20 mouse cellular contexts compared by ENCODE assay signal in genomic region chr14:56628336-56628735, GRCm38 (mm10). TPM values are rescaled to one million over a fixed set of nuclear protein-coding genes. Genes with fewer than 3 reads are reported as not detected.
A peak's percentile ranks its signal among the peaks of the same experiment; 100 is the strongest.
DNase-seq lines count a peak whose midpoint lies in the region; ATAC-seq and TF ChIP-seq lines count a peak whose summit lies in the region.
"Had no signal": no experiment of that assay in that cellular context is flagged by ENCODE, and none has a peak within 500 bp of the region (broad histone marks: within the 10 kb centered on the region; RNA-seq: fewer than 3 reads in every experiment).

No protein-coding gene starts in this region.

- H3K27ac ChIP-seq in forebrain, postnatal 0 days (ENCODE audit: low read depth, low read length) = no peak overlapping the region
- no peak overlapping the region for H3K27ac ChIP-seq in forebrain, embryonic 16.5 days (ENCODE audit: low read length)
- H3K27ac ChIP-seq: embryonic facial prominence, embryonic 12.5 days; hindbrain, embryonic 14.5 days; liver, embryonic 14.5 days; neural tube, embryonic 15.5 days had no signal

- ATAC-seq in forebrain, postnatal 0 days = peak; percentile 60
- ATAC-seq in forebrain, embryonic 16.5 days = no peak

- H3K4me3 ChIP-seq in forebrain, postnatal 0 days (ENCODE audit: low read depth, low read length) = no peak overlapping the region
- H3K4me3 ChIP-seq in forebrain, embryonic 16.5 days (replicated peaks; ENCODE audit: low read length) = no peak overlapping the region
- H3K4me3 ChIP-seq: embryonic facial prominence, embryonic 12.5 days; neural tube, embryonic 15.5 days had no signal

- 70% methylated on average over 3 of the region's 3 CpGs for WGBS in forebrain, postnatal 0 days
- 78% methylated on average over 3 of the region's 3 CpGs for WGBS in forebrain, embryonic 16.5 days

- H3K9me3 ChIP-seq in forebrain, postnatal 0 days (ENCODE audit: low read length) = no peaks in the 10 kb centered on the region
- no peaks in the 10 kb centered on the region for H3K9me3 ChIP-seq in forebrain, embryonic 16.5 days (ENCODE audit: control insufficient read depth, low read length)
- H3K9me3 ChIP-seq: embryonic facial prominence, embryonic 12.5 days; neural tube, embryonic 15.5 days had no signal

- DNase-seq in forebrain, postnatal 0 days = peak; percentile 70
- peak; percentile 14 to 19 for DNase-seq in frontal cortex, postnatal 14 days (ENCODE audit: low spot score in 2 of 2)
- peak; percentile 21 to 41 for DNase-seq in layer of hippocampus, postnatal 14 days (ENCODE audit: low spot score in 2 of 2)
- peak; percentile 29 for DNase-seq in right cerebral cortex, postnatal 25 days
- DNase-seq in gastrocnemius, adult 18-20 months (ENCODE audit: low spot score) = no peak
- no peak for DNase-seq in urinary bladder, postnatal 25 days (ENCODE audit: low spot score)
- no peak for DNase-seq in embryo, embryonic 10.5 days (ENCODE audit: low spot score)
- DNase-seq: adrenal gland, postnatal 36 days; gastrocnemius, postnatal 10 days; kidney, adult 11 months; kidney, postnatal 25 days; lung, postnatal 14 days; retina, postnatal 1 day; thymus, postnatal 14 days had no signal

- H3K36me3 ChIP-seq in forebrain, postnatal 0 days (ENCODE audit: insufficient read depth) = no peaks in the 10 kb centered on the region
- H3K36me3 ChIP-seq in forebrain, embryonic 16.5 days (ENCODE audit: control insufficient read depth, insufficient read depth) = no peaks in the 10 kb centered on the region
- H3K36me3 ChIP-seq: embryonic facial prominence, embryonic 12.5 days; neural tube, embryonic 15.5 days had no signal

- no peaks in the 10 kb centered on the region for H3K4me1 ChIP-seq in forebrain, postnatal 0 days (ENCODE audit: insufficient read depth)
- H3K4me1 ChIP-seq in forebrain, embryonic 16.5 days (replicated peaks; ENCODE audit: control insufficient read depth, insufficient read depth, low read length) = no peaks in the 10 kb centered on the region
- H3K4me1 ChIP-seq: embryonic facial prominence, embryonic 12.5 days; neural tube, embryonic 15.5 days had no signal

- no peak overlapping the region for H3K4me2 ChIP-seq in forebrain, postnatal 0 days (ENCODE audit: low read depth)
- no peak overlapping the region for H3K4me2 ChIP-seq in forebrain, embryonic 16.5 days (ENCODE audit: low read length)
- H3K4me2 ChIP-seq: embryonic facial prominence, embryonic 12.5 days; hindbrain, embryonic 14.5 days; neural tube, embryonic 15.5 days had no signal

- no peak overlapping the region for H3K9ac ChIP-seq in forebrain, postnatal 0 days
- H3K9ac ChIP-seq in forebrain, embryonic 16.5 days (replicated peaks; ENCODE audit: low read depth, low read length) = no peak overlapping the region
- H3K9ac ChIP-seq: embryonic facial prominence, embryonic 12.5 days; hindbrain, embryonic 14.5 days; liver, embryonic 14.5 days; neural tube, embryonic 15.5 days had no signal

- H3K27me3 ChIP-seq in forebrain, postnatal 0 days (ENCODE audit: insufficient read depth, low read length) = no peaks in the 10 kb centered on the region
- no peaks in the 10 kb centered on the region for H3K27me3 ChIP-seq in forebrain, embryonic 16.5 days (replicated peaks; ENCODE audit: control insufficient read depth, insufficient read depth, low read length)
- H3K27me3 ChIP-seq: CH12.LX; embryonic facial prominence, embryonic 12.5 days; neural tube, embryonic 15.5 days had no signal

- TF ChIP-seq CTCF in forebrain, postnatal 0 days (IDR thresholded peaks at IDR 0.05; ENCODE audit: low read depth) = no peak

RNA-seq across cellular contexts. Expression of gene Mphosph8, which starts 39.7 kb away (rescaled TPM):
- total RNA-seq in forebrain, postnatal 0 days (2014; rRNA removed) = 18.2 and 19.2 TPM in 2 replicates
- polyA plus RNA-seq in forebrain, postnatal 0 days (2015; fragmentation: Nextera tagmentation; extraction: Ambion mirVana) = 27.1 and 30.8 TPM in 2 replicates
- polyA plus RNA-seq in forebrain, embryonic 16.5 days (2015; fragmentation: Nextera tagmentation; extraction: Ambion mirVana) = 32.9 and 39.4 TPM in 2 replicates
- 10 to 100 TPM; 42.9 to 43.8 TPM for total RNA-seq in layer of hippocampus, postnatal 14 days (2021)
- 10 to 100 TPM; 12.3 to 14.4 TPM for total RNA-seq in gastrocnemius, adult 18-20 months (2021)

RNA-seq across cellular contexts. Expression of gene Parp4, which starts 52.9 kb away (rescaled TPM):
- 0.77 and 1.3 TPM in 2 replicates for total RNA-seq in forebrain, postnatal 0 days (2014; rRNA removed)
- polyA plus RNA-seq in forebrain, postnatal 0 days (2015; fragmentation: Nextera tagmentation; extraction: Ambion mirVana) = 0.60 and 0.80 TPM in 2 replicates
- 0.68 and 0.84 TPM in 2 replicates for polyA plus RNA-seq in forebrain, embryonic 16.5 days (2015; fragmentation: Nextera tagmentation; extraction: Ambion mirVana)
- total RNA-seq in layer of hippocampus, postnatal 14 days (2021) = 1 to 10 TPM; 4.7 to 5.3 TPM
- 10 to 100 TPM; 16.7 to 22.4 TPM for total RNA-seq in gastrocnemius, adult 18-20 months (2021)

RNA-seq across cellular contexts. Expression of gene Cenpj, which starts 53.1 kb away (rescaled TPM):
- total RNA-seq in forebrain, postnatal 0 days (2014; rRNA removed) = 5.3 and 6.2 TPM in 2 replicates
- polyA plus RNA-seq in forebrain, postnatal 0 days (2015; fragmentation: Nextera tagmentation; extraction: Ambion mirVana) = 4.4 and 4.8 TPM in 2 replicates
- 14.7 and 18.2 TPM in 2 replicates for polyA plus RNA-seq in forebrain, embryonic 16.5 days (2015; fragmentation: Nextera tagmentation; extraction: Ambion mirVana)
- total RNA-seq in layer of hippocampus, postnatal 14 days (2021) = 1 to 10 TPM; 3.1 to 3.7 TPM
- total RNA-seq in gastrocnemius, adult 18-20 months (2021) = 1 to 10 TPM; 1.5 to 2.4 TPM

Comparison
In these comparisons a context has a peak if more than half of its experiments do, and no peak if none do; other contexts are left out.
1. DNase-seq: peak in forebrain, postnatal 0 days (single experiment), frontal cortex, postnatal 14 days (2 of 2), layer of hippocampus, postnatal 14 days (2 of 2) and right cerebral cortex, postnatal 25 days (single experiment); none in gastrocnemius, adult 18-20 months (single experiment), urinary bladder, postnatal 25 days (single experiment) and embryo, embryonic 10.5 days (single experiment).